Mouse (Mus musculus): ENCODE results near the gene I830077J02Rik. TPM values are rescaled to one million over a fixed set of nuclear protein-coding genes. Genes with fewer than 3 reads are reported as not detected.
A peak's percentile ranks its signal among the peaks of the same experiment; 100 is the strongest.

Gene I830077J02Rik
- total RNA-seq, 2 experiments from 2014 or later = 0.07 to 0.34 TPM

- DNase-seq (ENCODE audit: low spot score) = peak; percentile 90
These were observed 37.6 kb downstream of the I830077J02Rik start for GRCm38 (mm10) chr3:105894601-105895592.

GRCm38 (mm10) chr3:105893941-105894391 is 38.5 kb downstream of the I830077J02Rik start:
- DNase-seq (ENCODE audit: low spot score) = peak; percentile 81

GRCm38 (mm10) chr3:105892572-105893495 is 39.6 kb downstream of the I830077J02Rik start:
- DNase-seq (ENCODE audit: low spot score) = no peak

GRCm38 (mm10) chr3:105891760-105892571 is 40.5 kb downstream of the I830077J02Rik start:
- no peak for DNase-seq (ENCODE audit: low spot score)

- DNase-seq (ENCODE audit: low spot score) = no peak
These were observed 41.3 kb downstream of the I830077J02Rik start for GRCm38 (mm10) chr3:105891141-105891540.

GRCm38 (mm10) chr3:105890220-105890619 is 42.2 kb downstream of the I830077J02Rik start:
- peak; percentile 43 for DNase-seq (ENCODE audit: low spot score)

DNA sequence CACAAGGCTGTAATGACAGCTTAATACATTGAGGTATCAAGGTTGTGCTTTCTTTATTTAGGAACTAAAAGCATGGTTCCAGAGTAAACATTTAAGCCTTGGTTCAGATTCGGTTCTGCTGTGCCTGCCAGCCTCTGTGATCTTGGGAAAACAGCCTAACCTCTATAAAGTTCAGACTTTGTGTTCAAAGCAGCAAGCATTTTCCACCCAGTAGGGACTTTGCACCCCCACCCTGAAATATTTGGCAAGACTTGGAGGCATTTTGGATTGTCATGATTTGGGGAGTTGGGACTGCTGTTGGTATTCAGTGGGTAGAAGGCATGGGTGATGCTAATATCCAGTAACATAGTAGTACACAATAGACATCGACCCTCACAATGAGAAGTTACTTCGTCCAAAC is 43.5 kb downstream of the I830077J02Rik start:
- no peak for DNase-seq (ENCODE audit: low spot score)

GRCm38 (mm10) chr3:105883111-105883510 is 49.4 kb downstream of the I830077J02Rik start:
- no peak for DNase-seq (ENCODE audit: low spot score)

DNA sequence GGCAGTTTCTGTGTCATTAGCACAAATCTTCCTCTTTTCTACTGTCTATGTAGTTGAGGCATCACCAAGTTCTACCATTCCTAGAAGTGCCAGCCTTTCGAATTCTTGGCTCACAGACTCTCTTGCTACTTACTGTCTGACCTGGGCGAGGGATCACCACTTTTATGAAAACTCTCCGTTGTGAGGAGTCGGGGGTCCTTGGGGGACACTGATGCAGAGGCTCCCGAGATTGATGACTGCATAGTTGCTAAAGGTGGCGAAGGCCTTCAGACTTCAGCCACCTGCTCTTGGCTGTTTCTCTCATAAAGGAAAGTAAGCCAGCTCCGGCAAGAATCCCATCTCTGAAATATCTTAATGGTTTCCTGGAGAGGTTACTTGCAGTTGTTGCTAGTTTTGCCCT is 50.4 kb downstream of the I830077J02Rik start:
- no peak for DNase-seq (ENCODE audit: low spot score)

GRCm38 (mm10) chr3:105880419-105880818 is 52.0 kb downstream of the I830077J02Rik start:
- no peak for DNase-seq (ENCODE audit: low spot score)

GRCm38 (mm10) chr3:105878751-105879150 is 53.7 kb downstream of the I830077J02Rik start:
- no peak for DNase-seq (ENCODE audit: low spot score)

DNA sequence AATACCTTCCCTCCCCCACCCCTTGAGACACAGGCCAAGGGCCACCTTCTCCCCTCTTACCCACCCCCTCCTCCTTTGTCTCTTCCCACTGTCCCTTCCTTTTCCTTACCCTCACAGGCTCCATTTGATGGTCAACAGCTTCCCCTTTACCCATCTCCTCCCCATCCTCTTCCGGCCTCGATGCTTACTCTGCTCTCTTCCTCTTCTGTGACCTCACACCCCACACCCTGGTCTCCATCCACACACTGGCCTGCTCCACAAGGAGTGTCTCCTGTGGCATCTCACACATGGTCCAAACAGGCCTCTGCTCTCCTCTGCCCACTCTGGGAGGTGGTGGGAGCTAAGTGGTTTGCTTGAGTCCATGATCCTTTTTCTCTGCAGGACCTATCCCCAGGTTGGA is 54.5 kb downstream of the I830077J02Rik start:
- DNase-seq (ENCODE audit: low spot score) = no peak

DNA sequence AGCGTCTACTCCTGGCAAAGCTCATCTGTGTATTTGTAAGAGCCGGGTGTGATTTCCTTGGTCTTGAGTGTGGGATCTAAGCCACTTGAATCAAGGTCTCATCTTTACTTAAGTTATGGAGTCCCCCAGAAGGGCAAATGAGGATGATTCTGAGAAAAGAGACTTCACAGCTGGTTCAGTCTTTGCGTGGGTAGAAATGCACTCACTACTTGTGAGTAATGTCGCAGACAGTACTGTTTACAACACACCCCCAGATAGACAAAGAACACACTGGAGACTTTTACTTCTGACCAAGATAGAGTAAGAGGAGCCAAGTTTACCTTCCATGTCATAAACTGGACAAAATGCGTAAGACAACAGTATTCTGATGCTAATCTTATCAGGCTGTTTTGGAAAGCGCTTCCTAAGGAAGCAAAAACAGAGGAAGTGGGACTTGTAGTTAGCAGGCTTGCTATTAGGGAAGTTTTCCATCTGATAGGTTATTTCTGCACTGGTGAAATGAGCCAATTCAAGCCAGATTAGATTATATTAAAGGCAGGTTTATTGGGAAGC is 55.1 kb downstream of the I830077J02Rik start:
- no peak for DNase-seq (ENCODE audit: low spot score)

- DNase-seq (ENCODE audit: low spot score) = no peak
These were observed 56.4 kb downstream of the I830077J02Rik start for GRCm38 (mm10) chr3:105876022-105876421.

Other genes with a start within 250 kb of the I830077J02Rik start
- 10 to 100 TPM in 1 of 2 experiments, 1 to 10 TPM in 1; 8.7 to 11.0 TPM for gene Ddx20, start 245.1 kb downstream of the I830077J02Rik start, total RNA-seq (2021)
- gene Inka2, start 228.1 kb downstream of the I830077J02Rik start, total RNA-seq (2021) = 1 to 10 TPM; 2.4 to 2.7 TPM
- 10 to 100 TPM; 74.1 to 94.9 TPM for gene Rap1a, start 131.3 kb downstream of the I830077J02Rik start, total RNA-seq (2021)
- not detected for gene Adora3, start 61.8 kb downstream of the I830077J02Rik start, total RNA-seq (2021)
- gene Tmigd3, start 61.8 kb downstream of the I830077J02Rik start, total RNA-seq (2021) = not detected
- 10 to 100 TPM; 26.3 to 29.4 TPM for gene Wdr77, start 26.7 kb upstream of the I830077J02Rik start, total RNA-seq (2021)
- 100 to 1,000 TPM; 591 to 642 TPM for gene Atp5f1, start 27.4 kb upstream of the I830077J02Rik start, total RNA-seq (2021)
- under 1 TPM; 0.68 to 0.85 TPM for gene Ovgp1, start 41.0 kb upstream of the I830077J02Rik start, total RNA-seq (2021)
- not detected for gene Pifo, start 82.0 kb upstream of the I830077J02Rik start, total RNA-seq (2021)
- not detected for gene Chil5, start 100.2 kb upstream of the I830077J02Rik start, total RNA-seq (2021)
- under 1 TPM; 0.14 to 0.36 TPM for gene Chia1, start 180.6 kb upstream of the I830077J02Rik start, total RNA-seq (2021)
- not detected for gene Chil3, start 234.9 kb upstream of the I830077J02Rik start, total RNA-seq (2021)